Mouse (Mus musculus): ENCODE data around the gene Fbxo6.
A peak's percentile ranks its signal among the peaks of the same experiment; 100 is the strongest.

The Fbxo6 gene

GRCm38 (mm10) chr4:148158436-148159348 is 6.8 kb upstream of the Fbxo6 start:
- peaks cover 30% of the 10 kb centered on the region for H3K27me3 ChIP-seq (ENCODE audit: insufficient read depth, low read length)

GRCm38 (mm10) chr4:148154982-148155381 is 3.0 kb upstream of the Fbxo6 start:
- TF ChIP-seq POU5F1 (IDR thresholded peaks at IDR 0.05; ENCODE audit: borderline replicate concordance, low read length) = no peak
- peak; percentile 78 for TF ChIP-seq CTCF (conservative IDR thresholded peaks at IDR 0.05; ENCODE audit: low read length)
- peaks cover 45% of the 10 kb centered on the region for H3K36me3 ChIP-seq (ENCODE audit: insufficient read depth, low read length)
- H3K9me3 ChIP-seq (ENCODE audit: low read length) = no peaks in the 10 kb centered on the region
- peaks cover 79% of the 10 kb centered on the region for H3K4me1 ChIP-seq (replicated peaks; ENCODE audit: low read depth, low read length)
- no peaks in the 10 kb centered on the region for H3K27me3 ChIP-seq (ENCODE audit: insufficient read depth, low read length)
- H3K4me3 ChIP-seq (replicated peaks; ENCODE audit: low read length) = no peak overlapping the region

More at GRCm38 (mm10) chr4:148158436-148159348, 6.8 kb upstream of the Fbxo6 start:
- TF ChIP-seq POU5F1 (IDR thresholded peaks at IDR 0.05; ENCODE audit: borderline replicate concordance, low read length) = no peak
- no peak for TF ChIP-seq CTCF (conservative IDR thresholded peaks at IDR 0.05; ENCODE audit: low read length)
- TF ChIP-seq NANOG (IDR thresholded peaks at IDR 0.05; ENCODE audit: borderline replicate concordance, low read length) = no peak
- H3K9me3 ChIP-seq (ENCODE audit: low read length) = no peaks in the 10 kb centered on the region
- peak overlapping the region; percentile 85 for H3K4me3 ChIP-seq (replicated peaks; ENCODE audit: low read length)
- H3K4me1 ChIP-seq (replicated peaks; ENCODE audit: low read depth, low read length) = peaks cover 77% of the 10 kb centered on the region
- peaks cover 34% of the 10 kb centered on the region for H3K36me3 ChIP-seq (ENCODE audit: insufficient read depth, low read length)

- H3K36me3 ChIP-seq (ENCODE audit: insufficient read depth, low read length) = peaks cover 53% of the 10 kb centered on the region
- H3K4me1 ChIP-seq (replicated peaks; ENCODE audit: low read depth, low read length) = peaks cover 87% of the 10 kb centered on the region
- no peaks in the 10 kb centered on the region for H3K27me3 ChIP-seq (ENCODE audit: insufficient read depth, low read length)
- no peaks in the 10 kb centered on the region for H3K9me3 ChIP-seq (ENCODE audit: low read length)
- 0 out of 2 replicates have a peak overlapping the region, but pooled peaks have one; percentile 13 for H3K4me3 ChIP-seq (replicated peaks; ENCODE audit: low read length)
- TF ChIP-seq POU5F1 (IDR thresholded peaks at IDR 0.05; ENCODE audit: borderline replicate concordance, low read length) = no peak
- no peak for TF ChIP-seq CTCF (conservative IDR thresholded peaks at IDR 0.05; ENCODE audit: low read length)
- TF ChIP-seq NANOG (IDR thresholded peaks at IDR 0.05; ENCODE audit: borderline replicate concordance, low read length) = no peak
These were observed 2.1 kb upstream of the Fbxo6 start for GRCm38 (mm10) chr4:148154006-148154405.

- Histone ChIP-seq H3K36me3 (ENCODE audit: insufficient read depth, low read length) (peaks cover 60% of the 10 kb centered on the region), H3K27me3 (ENCODE audit: insufficient read depth, low read length) (no peaks in the 10 kb centered on the region), H3K4me3 (replicated peaks; ENCODE audit: low read length) (0 out of 2 replicates have a peak overlapping the region, but pooled peaks have one; percentile 81), H3K4me1 (replicated peaks; ENCODE audit: low read depth, low read length) (peaks cover 84% of the 10 kb centered on the region), H3K9me3 (ENCODE audit: low read length) (no peaks in the 10 kb centered on the region)
- no peak for TF ChIP-seq CTCF (conservative IDR thresholded peaks at IDR 0.05; ENCODE audit: low read length)
- no peak for TF ChIP-seq NANOG (IDR thresholded peaks at IDR 0.05; ENCODE audit: borderline replicate concordance, low read length)
- no peak for TF ChIP-seq POU5F1 (IDR thresholded peaks at IDR 0.05; ENCODE audit: borderline replicate concordance, low read length)
These were observed 607 bp upstream of the Fbxo6 start for GRCm38 (mm10) chr4:148152547-148152946.

DNA sequence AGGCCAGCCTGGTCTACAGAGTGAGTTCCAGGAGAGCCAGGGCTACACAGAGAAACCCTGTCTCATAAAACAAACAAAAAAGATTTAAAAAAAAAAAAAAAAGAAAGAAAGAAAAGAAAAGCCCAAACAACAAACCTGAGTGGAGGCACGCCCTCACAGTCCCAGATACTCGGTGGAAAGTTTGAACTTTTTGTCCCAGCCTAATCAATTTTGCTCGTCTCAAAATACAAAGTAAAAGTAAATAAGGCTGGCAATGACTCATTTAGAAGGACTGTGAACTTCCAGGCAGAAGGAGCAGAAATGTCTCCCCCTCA is 1.0 kb downstream of the Fbxo6 start:
- Histone ChIP-seq H3K4me1 (replicated peaks; ENCODE audit: low read depth, low read length) (peaks cover 77% of the 10 kb centered on the region), H3K4me3 (replicated peaks; ENCODE audit: low read length) (peak overlapping the region; percentile 81), H3K9me3 (ENCODE audit: low read length) (no peaks in the 10 kb centered on the region), H3K27me3 (ENCODE audit: insufficient read depth, low read length) (no peaks in the 10 kb centered on the region), H3K36me3 (ENCODE audit: insufficient read depth, low read length) (peaks cover 64% of the 10 kb centered on the region)
- no peak for TF ChIP-seq POU5F1 (IDR thresholded peaks at IDR 0.05; ENCODE audit: borderline replicate concordance, low read length)
- no peak for TF ChIP-seq NANOG (IDR thresholded peaks at IDR 0.05; ENCODE audit: borderline replicate concordance, low read length)

GRCm38 (mm10) chr4:148150242-148150641 is 1.7 kb downstream of the Fbxo6 start:
- peak overlapping the region; percentile 81 for H3K4me3 ChIP-seq (replicated peaks; ENCODE audit: low read length)

DNA sequence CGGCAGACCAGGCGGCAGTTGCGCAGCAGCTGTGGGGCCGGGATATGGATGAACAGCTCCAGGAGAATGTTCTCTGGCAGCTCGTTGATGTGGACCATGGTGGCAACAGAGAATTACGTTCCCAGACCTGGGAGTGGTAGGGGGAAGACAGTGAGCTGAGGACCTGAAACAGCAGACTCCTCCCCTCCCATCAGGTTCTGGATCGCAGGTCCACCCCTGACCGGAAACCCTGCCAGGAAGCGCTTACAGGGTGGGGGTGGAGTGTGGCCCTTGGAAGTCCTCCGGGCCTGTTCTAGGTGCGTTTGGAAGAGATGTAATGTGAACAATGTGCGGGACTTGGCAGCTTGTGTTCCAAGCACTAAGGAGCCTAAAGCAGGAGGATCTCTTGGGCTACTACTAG is 2.4 kb downstream of the Fbxo6 start:
- H3K9me3 ChIP-seq (ENCODE audit: low read length) = no peaks in the 10 kb centered on the region
- H3K27me3 ChIP-seq (ENCODE audit: insufficient read depth, low read length) = no peaks in the 10 kb centered on the region
- H3K36me3 ChIP-seq (ENCODE audit: insufficient read depth, low read length) = peaks cover 65% of the 10 kb centered on the region
- peaks cover 71% of the 10 kb centered on the region for H3K4me1 ChIP-seq (replicated peaks; ENCODE audit: low read depth, low read length)
- H3K4me3 ChIP-seq (replicated peaks; ENCODE audit: low read length) = peak overlapping the region; percentile 81
- TF ChIP-seq CTCF (conservative IDR thresholded peaks at IDR 0.05; ENCODE audit: low read length) (no peak), NANOG (IDR thresholded peaks at IDR 0.05; ENCODE audit: borderline replicate concordance, low read length) (no peak), POU5F1 (IDR thresholded peaks at IDR 0.05; ENCODE audit: borderline replicate concordance, low read length) (no peak)

More at GRCm38 (mm10) chr4:148150242-148150641, 1.7 kb downstream of the Fbxo6 start:
- no peak for TF ChIP-seq POU5F1 (IDR thresholded peaks at IDR 0.05; ENCODE audit: borderline replicate concordance, low read length)
- no peak for TF ChIP-seq CTCF (conservative IDR thresholded peaks at IDR 0.05; ENCODE audit: low read length)
- no peak for TF ChIP-seq NANOG (IDR thresholded peaks at IDR 0.05; ENCODE audit: borderline replicate concordance, low read length)
- no peaks in the 10 kb centered on the region for H3K9me3 ChIP-seq (ENCODE audit: low read length)
- H3K36me3 ChIP-seq (ENCODE audit: insufficient read depth, low read length) = peaks cover 64% of the 10 kb centered on the region
- no peaks in the 10 kb centered on the region for H3K27me3 ChIP-seq (ENCODE audit: insufficient read depth, low read length)
- H3K4me1 ChIP-seq (replicated peaks; ENCODE audit: low read depth, low read length) = peaks cover 74% of the 10 kb centered on the region

DNA sequence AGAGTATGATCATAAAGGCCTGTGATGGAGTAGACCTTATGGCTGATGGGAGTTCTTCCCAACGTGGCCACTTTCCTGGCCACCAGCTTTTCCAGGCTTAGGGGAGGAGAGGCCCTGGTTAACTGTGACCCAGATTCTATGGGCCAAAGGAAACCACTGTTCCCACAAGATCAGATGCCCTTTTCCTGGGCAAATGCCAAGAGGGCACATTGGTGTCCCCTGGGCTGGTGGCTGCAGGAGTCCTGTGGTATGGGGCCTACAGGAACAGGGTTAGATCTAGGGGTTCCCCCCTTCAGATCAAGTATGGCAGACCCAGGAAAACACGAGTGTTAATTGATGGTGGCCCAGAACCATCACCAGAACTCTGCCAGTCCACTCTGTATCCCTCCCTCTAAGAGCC is 4.2 kb downstream of the Fbxo6 start:
- Histone ChIP-seq H3K27me3 (ENCODE audit: insufficient read depth, low read length) (no peaks in the 10 kb centered on the region), H3K9me3 (ENCODE audit: low read length) (no peaks in the 10 kb centered on the region), H3K36me3 (ENCODE audit: insufficient read depth, low read length) (peaks cover 74% of the 10 kb centered on the region), H3K4me1 (replicated peaks; ENCODE audit: low read depth, low read length) (peaks cover 70% of the 10 kb centered on the region), H3K4me3 (replicated peaks; ENCODE audit: low read length) (no peak overlapping the region)
- TF ChIP-seq POU5F1 (IDR thresholded peaks at IDR 0.05; ENCODE audit: borderline replicate concordance, low read length) (no peak), CTCF (conservative IDR thresholded peaks at IDR 0.05; ENCODE audit: low read length) (no peak), NANOG (IDR thresholded peaks at IDR 0.05; ENCODE audit: borderline replicate concordance, low read length) (no peak)
